Mouse (Mus musculus) frontal cortex, adult 2 months (tissue): Measurements from ENCODE around the gene Cat. TPM values are rescaled to one million over a fixed set of nuclear protein-coding genes. Genes with fewer than 3 reads are reported as not detected.

ENCODE experiments used
- polyA plus RNA-seq: library from polyadenylated mRNA; depleted of rRNA; stranded (reverse); fragments of >200 nt; gene quantifications from 2 replicates; pipeline ENCODE4 v1.2.3, GENCODE M21; 2012; rRNA removed

Cat gene
- polyA plus RNA-seq, 1 experiment, result 41.8 TPM

Other genes with a start within 250 kb of the Cat start
- 0.13 and 0.14 TPM in 2 replicates for gene Ehf, start 181.9 kb downstream of the Cat start, polyA plus RNA-seq
- 0.54 and 0.78 TPM in 2 replicates for gene Elf5, start 73.5 kb downstream of the Cat start, polyA plus RNA-seq
- gene Abtb2, start 81.2 kb upstream of the Cat start, polyA plus RNA-seq, result 12.0 TPM in 2 replicates